ENCODE assay signal across 26 mouse cellular contexts in genomic region chr1:155075856-155076255, GRCm38 (mm10). TPM values are rescaled to one million over a fixed set of nuclear protein-coding genes. Genes with fewer than 3 reads are reported as not detected.
DNase-seq lines count a peak whose midpoint lies in the region; ATAC-seq and TF ChIP-seq lines count a peak whose summit lies in the region.
"Had no signal": no experiment of that assay in that cellular context is flagged by ENCODE, and none has a peak within 500 bp of the region (broad histone marks: within the 10 kb centered on the region; RNA-seq: fewer than 3 reads in every experiment).

No protein-coding gene starts in this region.

- H3K4me1 ChIP-seq in liver, embryonic 14.5 days (replicated peaks; ENCODE audit: control insufficient read depth in 2 of 2, insufficient read depth in 2 of 2, low read length in 1 of 2): peaks cover 0 to 19% of the 10 kb centered on the region in 2 experiments; a peak in 2 of 4 replicates
- peaks cover 54% of the 10 kb centered on the region for H3K4me1 ChIP-seq in bone marrow macrophage, adult 2 months (ENCODE audit: control insufficient read depth, insufficient read depth, low read length)

- H3K9me3 ChIP-seq in liver, embryonic 14.5 days (ENCODE audit: control insufficient read depth, low read length): no peaks in the 10 kb centered on the region
- H3K9me3 ChIP-seq: embryonic facial prominence, embryonic 12.5 days; hindbrain, embryonic 10.5 days; liver, embryonic 15.5 days; neural tube, embryonic 12.5 days had no signal

- no peak overlapping the region for H3ac ChIP-seq in C2C12 (ENCODE audit: control insufficient read depth, insufficient read length, low read depth)

- no peak for TF ChIP-seq POLR2A in bone marrow macrophage, adult 2 months (IDR thresholded peaks at IDR 0.05; ENCODE audit: borderline replicate concordance, low read depth, low read length)

- no peak overlapping the region; the same call in 1 of the 2 replicates for H3K9ac ChIP-seq in liver, embryonic 14.5 days (replicated peaks)
- H3K9ac ChIP-seq: embryonic facial prominence, embryonic 12.5 days; liver, embryonic 15.5 days; midbrain, embryonic 13.5 days; neural tube, embryonic 12.5 days had no signal

- no peak for DNase-seq in liver, embryonic 14.5 days (ENCODE audit: low read depth in 3 of 3, low spot score in 3 of 3)
- no peak for DNase-seq in liver
- peak; percentile 3 for DNase-seq in yolk sac, embryonic 10.5 days (ENCODE audit: low spot score)
- no peak for DNase-seq in right cerebral cortex, postnatal 36 days (ENCODE audit: low spot score in 2 of 2)
- no peak for DNase-seq in thymus, postnatal 10 days (ENCODE audit: low spot score in 2 of 2)
- DNase-seq: adrenal gland, postnatal 25 days; cerebellum, adult 9-10 months; gastrocnemius, postnatal 10 days; kidney, postnatal 25 days; layer of hippocampus, postnatal 36 days; lung, postnatal 10 days; right cerebral cortex, postnatal 25 days; thymus, postnatal 25 days had no signal

- no peak for TF ChIP-seq EP300 in liver, embryonic 14.5 days (IDR thresholded peaks at IDR 0.05; ENCODE audit: low read depth)

- no peaks in the 10 kb centered on the region for H3K79me2 ChIP-seq in C2C12 (ENCODE audit: control insufficient read depth, insufficient read depth)

- ATAC-seq in liver, embryonic 14.5 days (ENCODE audit: insufficient read depth): peak; percentile 22; the same call in 1 of the 2 replicates
- ATAC-seq: forebrain, embryonic 14.5 days; hindbrain, embryonic 16.5 days; intestine, embryonic 16.5 days; midbrain, embryonic 13.5 days had no signal

- H3K4me3 ChIP-seq in liver, embryonic 14.5 days (ENCODE audit: insufficient read depth in 1 of 2, low read depth in 2 of 2, low read length in 2 of 2): no peak overlapping the region
- no peak overlapping the region for H3K4me3 ChIP-seq in C2C12 (ENCODE audit: insufficient read depth, poor library complexity, severe bottlenecking)
- H3K4me3 ChIP-seq in bone marrow macrophage, adult 2 months (ENCODE audit: insufficient read depth, low read length): no peak overlapping the region
- H3K4me3 ChIP-seq: embryonic facial prominence, embryonic 12.5 days; erythroblast, embryonic 14.5 days; hindbrain, embryonic 10.5 days; layer of hippocampus, adult 2 months; liver, embryonic 15.5 days; midbrain, embryonic 13.5 days; neural tube, embryonic 12.5 days had no signal

- H3K27me3 ChIP-seq in liver, embryonic 14.5 days (ENCODE audit: control insufficient read depth, insufficient read depth, low read length): no peaks in the 10 kb centered on the region
- no peaks in the 10 kb centered on the region for H3K27me3 ChIP-seq in C2C12 (ENCODE audit: control insufficient read depth, insufficient read depth, insufficient read length)
- H3K27me3 ChIP-seq: embryonic facial prominence, embryonic 12.5 days; neural tube, embryonic 12.5 days had no signal

- no peak overlapping the region for H3K27ac ChIP-seq in liver, embryonic 14.5 days
- H3K27ac ChIP-seq in bone marrow macrophage, adult 2 months (ENCODE audit: insufficient read depth, low read depth, low read length): peak overlapping the region; percentile 71
- H3K27ac ChIP-seq: embryonic facial prominence, embryonic 12.5 days; midbrain, embryonic 13.5 days; neural tube, embryonic 12.5 days had no signal

- H3K4me2 ChIP-seq in liver, embryonic 14.5 days (ENCODE audit: low read depth): no peak overlapping the region
- H3K4me2 ChIP-seq: embryonic facial prominence, embryonic 12.5 days; heart, embryonic 11.5 days; liver, embryonic 15.5 days; midbrain, embryonic 13.5 days; neural tube, embryonic 12.5 days had no signal

- 61% methylated on average over 7 of the region's 7 CpGs for WGBS in liver, embryonic 14.5 days (ENCODE audit: insufficient replicate concordance)

- no peak for TF ChIP-seq CTCF in liver, embryonic 14.5 days (IDR thresholded peaks at IDR 0.05; ENCODE audit: low read depth)
- TF ChIP-seq CTCF in C2C12 (IDR thresholded peaks at IDR 0.05; ENCODE audit: control insufficient read depth, insufficient read depth, insufficient read length): no peak
- no peak for TF ChIP-seq CTCF in bone marrow macrophage, adult 2 months (IDR thresholded peaks at IDR 0.05; ENCODE audit: low read depth, low read length)

- H3K36me3 ChIP-seq in liver, embryonic 14.5 days (replicated peaks; ENCODE audit: control insufficient read depth, insufficient read depth, low read depth): no peaks in the 10 kb centered on the region
- no peaks in the 10 kb centered on the region for H3K36me3 ChIP-seq in C2C12 (ENCODE audit: control insufficient read depth, insufficient read depth)
- H3K36me3 ChIP-seq: embryonic facial prominence, embryonic 12.5 days; hindbrain, embryonic 10.5 days; liver, embryonic 15.5 days; midbrain, embryonic 13.5 days; neural tube, embryonic 12.5 days had no signal

- no peaks in the 10 kb centered on the region for H3K79me3 ChIP-seq in C2C12 (ENCODE audit: low read depth)

TF ChIP-seq in C2C12, 6 proteins besides CTCF, POLR2A, EP300 and RAD21:
- TF ChIP-seq MYOG (IDR thresholded peaks at IDR 0.05; ENCODE audit: control insufficient read depth, extremely low read depth, insufficient read length): no peak
- TF ChIP-seq MYOD1 (IDR thresholded peaks at IDR 0.05; ENCODE audit: control insufficient read depth, insufficient read length, low read depth): no peak
- TF ChIP-seq FOSL1 (IDR thresholded peaks at IDR 0.05; ENCODE audit: insufficient read depth, low read length, poor library complexity, severe bottlenecking): peak; percentile 71
- peak; percentile 34 for TF ChIP-seq MAX (IDR thresholded peaks at IDR 0.05)
- no peak for TF ChIP-seq USF1 (IDR thresholded peaks at IDR 0.05; ENCODE audit: low read depth)
- peak; percentile 99 for TF ChIP-seq CEBPB (IDR thresholded peaks at IDR 0.05; ENCODE audit: low read depth)

RNA-seq across cellular contexts. Expression of gene Ier5, which starts 23.6 kb away (rescaled TPM):
- 4.9 and 5.8 TPM in 2 replicates for polyA plus RNA-seq in liver, embryonic 14.5 days (2012; rRNA removed)
- 2.9 and 3.3 TPM in 2 replicates for polyA plus RNA-seq in liver, embryonic 14.5 days (2014; fragmentation: Nextera tagmentation; extraction: Ambion mirVana)
- 24.4 TPM for polyA plus RNA-seq in C2C12 (2012; fragmentation: generic; extraction: Trizol)
- polyA plus RNA-seq in bone marrow macrophage, adult 2 months (2012; ENCODE audit: insufficient read depth, insufficient read length, missing spikeins): 58.7 and 62.5 TPM in 2 replicates
